Mouse (Mus musculus) common myeloid progenitor, adult 5-6 weeks (primary cell): ENCODE results near the gene Mvb12a. TPM values are rescaled to one million over a fixed set of nuclear protein-coding genes. Genes with fewer than 3 reads are reported as not detected.
A peak's percentile ranks its signal among the peaks of the same experiment; 100 is the strongest.

Experiments
- ATAC-seq: replicated peaks from 2 replicates; pipeline ENCODE4 v1.8.0; 2016; ENCODE audit warnings: low read depth, mild to moderate bottlenecking, moderate TSS enrichment, inconsistent platforms; ENCODE audit not compliant: poor library complexity, severe bottlenecking
- total RNA-seq: library from RNA; stranded (forward); fragments of 200-1000, 187-1606 nt; gene quantifications from 2 replicates; pipeline ENCODE4 v1.2.3, GENCODE M21; 2017

Mvb12a gene
- total RNA-seq, 1 experiment from 2014 or later: 84.7 TPM

- ATAC-seq: no peak
Measured at GRCm38 (mm10) chr8:71588762-71589161, 46.0 kb downstream of the Mvb12a start.

- no peak for ATAC-seq
Measured at GRCm38 (mm10) chr8:71591017-71591416, 48.3 kb downstream of the Mvb12a start.

GRCm38 (mm10) chr8:71591471-71592373 lies 49.0 kb downstream of the Mvb12a start, which contains the start of gene Pgls:
TSS of gene Pgls (plus strand) at chr8:71592176.
- ATAC-seq: peak; percentile 70

GRCm38 (mm10) chr8:71592374-71593170 lies 49.9 kb downstream of the Mvb12a start:
- ATAC-seq: no peak

GRCm38 (mm10) chr8:71593556-71594323 lies 51.0 kb downstream of the Mvb12a start:
- no peak for ATAC-seq

- no peak for ATAC-seq
Measured at GRCm38 (mm10) chr8:71594324-71594722, 51.6 kb downstream of the Mvb12a start.

- ATAC-seq: peak; percentile 59
Measured at GRCm38 (mm10) chr8:71595862-71596261, 53.1 kb downstream of the Mvb12a start.

- ATAC-seq: no peak
Measured at GRCm38 (mm10) chr8:71596384-71596783, 53.7 kb downstream of the Mvb12a start.

GRCm38 (mm10) chr8:71596798-71597197 lies 54.1 kb downstream of the Mvb12a start:
- peak; percentile 20; the same call in 1 of the 2 replicates for ATAC-seq

- no peak for ATAC-seq
Measured at GRCm38 (mm10) chr8:71597451-71597850, 54.7 kb downstream of the Mvb12a start, which contains the start of gene Fam129c. TSS of gene Fam129c (plus strand) at chr8:71597648.

Other genes with a start within 250 kb of the Mvb12a start
- gene Use1, start 176.1 kb upstream of the Mvb12a start, total RNA-seq: 137 and 155 TPM in 2 replicates
- gene Ocel1, start 171.6 kb upstream of the Mvb12a start, total RNA-seq: 10.7 and 18.6 TPM in 2 replicates
- gene Nr2f6, start 161.0 kb upstream of the Mvb12a start, total RNA-seq: 3.0 and 4.3 TPM in 2 replicates
- gene Ushbp1, start 147.1 kb upstream of the Mvb12a start, total RNA-seq: not detected in 2 replicates
- 84.6 and 89.2 TPM in 2 replicates for gene Babam1, start 146.1 kb upstream of the Mvb12a start, total RNA-seq
- gene Ankle1, start 136.9 kb upstream of the Mvb12a start, total RNA-seq: 9.0 and 13.0 TPM in 2 replicates
- gene Abhd8, start 79.3 kb upstream of the Mvb12a start, total RNA-seq: 6.5 and 13.3 TPM in 2 replicates
- 79.0 and 80.0 TPM in 2 replicates for gene Mrpl34, start 78.0 kb upstream of the Mvb12a start, total RNA-seq
- 9.6 and 17.6 TPM in 2 replicates for gene Dda1, start 73.7 kb upstream of the Mvb12a start, total RNA-seq
- gene Ano8, start 57.0 kb upstream of the Mvb12a start, total RNA-seq: 5.4 and 6.6 TPM in 2 replicates
- gene Gtpbp3, start 54.8 kb upstream of the Mvb12a start, total RNA-seq: 22.6 and 22.7 TPM in 2 replicates
- 3.0 and 3.6 TPM in 2 replicates for gene Plvap, start 31.2 kb upstream of the Mvb12a start, total RNA-seq
- not detected in 2 replicates for gene Ccdc194, start 17.2 kb upstream of the Mvb12a start, total RNA-seq
- gene Bst2, start 5.5 kb upstream of the Mvb12a start, total RNA-seq: 35.4 and 49.8 TPM in 2 replicates
- gene Tmem221, start 15.9 kb downstream of the Mvb12a start, total RNA-seq: not detected in 2 replicates
- gene Nxnl1, start 23.7 kb downstream of the Mvb12a start, total RNA-seq: not detected in 2 replicates
- gene Slc27a1, start 26.0 kb downstream of the Mvb12a start, total RNA-seq: 6.8 and 9.5 TPM in 2 replicates
- 116 and 131 TPM in 2 replicates for gene Pgls, start 49.3 kb downstream of the Mvb12a start, total RNA-seq
- gene Fam129c, start 54.7 kb downstream of the Mvb12a start, total RNA-seq: 0.97 and 2.3 TPM in 2 replicates
- 64.6 and 75.2 TPM in 2 replicates for gene Colgalt1, start 68.1 kb downstream of the Mvb12a start, total RNA-seq
- gene Unc13a, start 128.8 kb downstream of the Mvb12a start, total RNA-seq: 0.46 and 11.3 TPM in 2 replicates
- 9.4 and 14.1 TPM in 2 replicates for gene Jak3, start 133.4 kb downstream of the Mvb12a start, total RNA-seq
- gene Insl3, start 146.3 kb downstream of the Mvb12a start, total RNA-seq: 3.4 and 3.5 TPM in 2 replicates
- gene B3gnt3, start 158.9 kb downstream of the Mvb12a start, total RNA-seq: 0.23 TPM in 1 of 2 replicates, not detected in the other
- 64.3 and 91.5 TPM in 2 replicates for gene Fcho1, start 182.8 kb downstream of the Mvb12a start, total RNA-seq